Comparison of ENCODE assay signal across 16 mouse cellular contexts in genomic region chr17:14252456-14252855, GRCm38 (mm10). TPM values are rescaled to one million over a fixed set of nuclear protein-coding genes. Genes with fewer than 3 reads are reported as not detected.
DNase-seq lines count a peak whose midpoint lies in the region; TF ChIP-seq lines count a peak whose summit lies in the region.
"Had no signal": no experiment of that assay in that cellular context is flagged by ENCODE, and none has a peak within 500 bp of the region (broad histone marks: within the 10 kb centered on the region; RNA-seq: fewer than 3 reads in every experiment).

No protein-coding gene starts in this region.

- H3K36me3 ChIP-seq in heart, embryonic 10.5 days, result no peaks in the 10 kb centered on the region
- H3K36me3 ChIP-seq: embryonic facial prominence, embryonic 12.5 days; heart, embryonic 13.5 days; hindbrain, embryonic 15.5 days; neural tube, embryonic 12.5 days had no signal

- H3K4me3 ChIP-seq in heart, embryonic 10.5 days, result no peak overlapping the region
- H3K4me3 ChIP-seq in gastrocnemius, adult 2 months, result no peak overlapping the region
- H3K4me3 ChIP-seq: embryonic facial prominence, embryonic 12.5 days; heart, embryonic 13.5 days; hindbrain, embryonic 15.5 days; neural tube, embryonic 12.5 days had no signal

- H3K27me3 ChIP-seq in heart, embryonic 10.5 days (ENCODE audit: insufficient read depth, poor library complexity, severe bottlenecking), result peaks cover 64% of the 10 kb centered on the region
- H3K27me3 ChIP-seq: hindbrain, embryonic 15.5 days; neural tube, embryonic 12.5 days had no signal

- H3K27ac ChIP-seq in heart, embryonic 10.5 days, result no peak overlapping the region
- H3K27ac ChIP-seq in gastrocnemius, adult 2 months, result peak overlapping the region; percentile 28; the same call in 1 of the 2 replicates
- H3K27ac ChIP-seq: embryonic facial prominence, embryonic 12.5 days; heart, embryonic 13.5 days; hindbrain, embryonic 15.5 days; neural tube, embryonic 12.5 days had no signal

- DNase-seq in heart, adult 18-20 months, result peak; percentile 53 to 74
- no peak for DNase-seq in heart, embryonic 10.5 days (ENCODE audit: low spot score)
- peak; percentile 37 for DNase-seq in 3T3-L1 (ENCODE audit: low read depth, low spot score)
- DNase-seq in gastrocnemius, adult 2 months, result peak; percentile 66
- DNase-seq in heart, postnatal 36 days, result peak; percentile 49 to 54
- no peak for DNase-seq in thymus, adult 18-20 months
- DNase-seq in frontal cortex, postnatal 36 days (ENCODE audit: low spot score in 2 of 2), result no peak
- DNase-seq: cerebellum, postnatal 36 days; kidney, adult 8-10 months; right cerebral cortex, postnatal 4 days; thymus, postnatal 36 days had no signal

- no peak for TF ChIP-seq CTCF in gastrocnemius, adult 2 months (IDR thresholded peaks at IDR 0.05)

- 75% methylated on average over 7 of the region's 7 CpGs for WGBS in heart, embryonic 10.5 days

- intact Hi-C loops in gastrocnemius, adult 2 months (cut with DNase I), result no loop called here
- intact Hi-C loops in heart, postnatal 36 days (cut with DNase I), result no loop called here

- H3K9me3 ChIP-seq in heart, embryonic 10.5 days, result no peaks in the 10 kb centered on the region
- H3K9me3 ChIP-seq: embryonic facial prominence, embryonic 12.5 days; heart, embryonic 13.5 days; hindbrain, embryonic 15.5 days; neural tube, embryonic 12.5 days had no signal

- peaks cover 5% of the 10 kb centered on the region for H3K4me1 ChIP-seq in heart, embryonic 10.5 days
- H3K4me1 ChIP-seq: hindbrain, embryonic 15.5 days; neural tube, embryonic 12.5 days had no signal

RNA-seq across cellular contexts. Expression of gene Smoc2, which starts 26.9 kb away (rescaled TPM):
- 10 to 100 TPM; 44.5 to 53.2 TPM for total RNA-seq in heart, adult 18-20 months (2021)
- polyA plus RNA-seq in heart, embryonic 10.5 days (2016; fragmentation: Nextera tagmentation; extraction: Ambion mirVana), result 9.6 and 31.5 TPM in 2 replicates
- total RNA-seq in gastrocnemius, adult 2 months (2021), result 10 to 100 TPM; 40.6 to 65.5 TPM
- 10 to 100 TPM; 46.5 to 54.3 TPM for total RNA-seq in heart, postnatal 36 days (2021)
- total RNA-seq: megakaryocyte progenitor cell, adult 5-6 weeks had no signal

RNA-seq across cellular contexts. Expression of gene Dact2, which starts 48.4 kb away (rescaled TPM):
- total RNA-seq in heart, adult 18-20 months (2021), result 1 to 10 TPM in 1 of 2 experiments, under 1 TPM in 1; 0.95 to 1.1 TPM
- polyA plus RNA-seq in heart, embryonic 10.5 days (2016; fragmentation: Nextera tagmentation; extraction: Ambion mirVana), result 0.59 and 1.4 TPM in 2 replicates
- total RNA-seq in gastrocnemius, adult 2 months (2021), result 1 to 10 TPM; 2.3 to 2.7 TPM
- 1 to 10 TPM; 1.0 to 1.7 TPM for total RNA-seq in heart, postnatal 36 days (2021)
- total RNA-seq: megakaryocyte progenitor cell, adult 5-6 weeks had no signal

Comparison
In these comparisons a context has a peak if more than half of its experiments do, and no peak if none do; other contexts are left out.
1. DNase-seq: peak in heart, adult 18-20 months (2 of 2), 3T3-L1 (single experiment), gastrocnemius, adult 2 months (single experiment) and heart, postnatal 36 days (2 of 2); none in heart, embryonic 10.5 days (single experiment), thymus, adult 18-20 months (0 of 2) and frontal cortex, postnatal 36 days (0 of 2).